Mouse (Mus musculus): ENCODE results near the gene Tmem115.

The Tmem115 gene

GRCm38 (mm10) chr9:107533791-107534407, at the start of gene Tmem115:
TSS of gene Tmem115 (plus strand) at chr9:107533945.
- peak; percentile 96 to 97 for DNase-seq

DNA sequence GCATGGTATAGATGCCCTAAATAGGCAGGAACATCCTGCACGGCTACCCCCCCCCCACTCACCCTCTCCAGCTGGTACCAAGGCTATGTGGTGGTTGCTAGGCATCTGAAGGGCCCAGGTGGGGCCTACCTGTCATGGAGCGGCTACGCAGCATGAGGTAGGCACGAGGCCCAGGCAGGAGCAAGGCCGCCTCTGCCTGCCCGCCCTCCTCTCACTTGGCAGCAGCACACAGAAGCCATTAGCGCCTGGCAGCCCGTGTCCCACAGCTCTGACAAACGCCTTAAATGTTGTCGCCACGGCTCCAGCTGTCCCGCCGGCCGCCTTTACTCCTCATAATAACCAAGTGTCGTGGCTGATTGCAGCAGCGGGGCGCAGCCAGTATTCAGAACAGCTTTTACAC, 49.4 kb upstream of the Tmem115 start:
- DNase-seq, result no peak

DNA sequence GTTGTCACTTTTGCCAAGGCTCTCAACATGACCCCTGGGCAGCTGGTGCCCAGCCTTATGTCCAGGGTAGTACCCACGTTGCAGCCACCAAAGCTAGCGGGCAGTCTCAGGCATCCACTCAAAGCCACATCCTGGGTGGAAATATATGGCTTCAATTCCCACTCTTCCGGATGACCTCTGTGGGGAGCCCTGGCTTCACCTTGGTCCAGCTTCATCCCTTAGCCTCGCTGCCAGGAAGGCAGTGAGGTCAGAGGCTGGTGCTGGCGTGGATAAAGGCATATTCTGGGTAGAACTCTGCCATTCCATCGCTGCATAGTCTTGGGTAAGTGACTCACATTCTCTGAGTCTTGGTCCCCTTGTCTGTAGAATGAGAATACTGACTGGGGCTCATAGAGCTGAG, 49.0 kb upstream of the Tmem115 start:
- no peak for DNase-seq

DNA sequence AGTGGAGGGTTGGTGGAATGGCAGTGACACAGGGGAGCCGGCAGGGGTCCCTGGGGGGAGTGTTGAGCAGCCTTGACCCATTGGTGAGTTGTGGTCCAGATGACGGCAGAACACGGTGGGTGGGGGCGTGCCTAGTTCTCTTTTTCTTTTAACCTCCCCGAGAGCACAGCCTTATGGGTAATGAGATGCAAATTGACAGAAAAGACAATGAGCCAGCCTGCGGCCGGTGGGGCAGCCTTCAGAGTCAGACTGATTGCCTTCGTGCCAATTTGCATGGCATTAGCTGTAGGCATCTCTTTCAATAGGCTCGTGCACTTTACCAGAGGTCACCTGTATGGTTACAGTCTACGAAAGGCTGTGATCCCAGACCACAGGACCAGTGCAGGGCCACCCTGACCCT, 47.7 kb upstream of the Tmem115 start:
- DNase-seq, result no peak

DNA sequence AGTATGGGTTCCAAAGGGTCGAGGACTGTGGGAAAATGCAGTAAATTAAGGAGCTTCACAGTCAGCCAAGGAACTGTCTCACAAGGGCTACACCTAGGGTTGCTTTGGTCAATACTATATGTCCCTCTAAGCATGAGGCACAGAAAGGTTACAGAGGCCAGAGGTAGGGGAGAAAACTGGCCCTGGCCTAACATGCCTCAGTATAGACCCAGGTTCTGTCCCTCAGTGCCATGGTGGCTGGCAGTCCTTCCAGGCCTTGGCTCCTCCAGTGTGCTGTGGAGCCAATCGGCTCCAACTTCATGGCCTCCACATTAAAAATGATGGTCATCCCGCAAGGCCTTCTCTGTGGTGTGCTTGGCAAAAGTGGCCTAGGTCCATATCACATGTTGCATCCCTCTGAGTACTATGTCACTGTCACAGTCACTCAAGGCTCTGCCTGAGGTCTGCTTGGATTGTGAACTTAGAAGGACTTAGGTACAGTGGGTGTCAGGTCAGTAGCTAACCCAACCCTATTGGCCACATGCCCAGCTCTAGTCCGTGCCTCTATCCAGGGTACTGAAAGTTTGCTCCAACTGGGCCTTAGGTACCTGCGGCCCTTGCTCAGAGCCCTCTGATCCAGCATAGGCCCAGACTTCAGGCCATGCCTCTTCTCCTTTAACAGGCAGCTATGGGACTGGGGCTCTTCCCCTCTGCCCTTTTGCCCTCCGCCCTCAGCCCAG, 47.1 kb upstream of the Tmem115 start:
- DNase-seq, result peak in 1 of 2 experiments; percentile 12

DNA sequence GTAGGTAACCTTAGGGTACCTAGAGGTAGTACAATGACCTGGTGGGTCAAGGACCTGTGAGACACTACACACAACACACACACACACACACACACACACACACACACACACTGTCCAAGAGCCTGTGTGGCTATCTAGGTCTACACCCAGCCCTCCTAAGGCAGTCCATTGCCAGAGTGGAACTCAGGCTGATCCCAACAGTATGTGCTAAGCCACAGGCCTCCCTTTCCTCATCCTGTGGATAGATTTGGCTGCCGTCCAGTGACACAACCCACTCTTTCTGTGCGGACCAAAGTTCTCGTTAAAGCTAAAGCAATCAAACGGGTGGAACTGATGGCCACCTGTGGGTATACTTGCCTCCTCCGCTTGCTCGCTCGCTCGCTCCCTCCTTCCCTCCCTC, 43.6 kb upstream of the Tmem115 start:
- no peak for DNase-seq

DNA sequence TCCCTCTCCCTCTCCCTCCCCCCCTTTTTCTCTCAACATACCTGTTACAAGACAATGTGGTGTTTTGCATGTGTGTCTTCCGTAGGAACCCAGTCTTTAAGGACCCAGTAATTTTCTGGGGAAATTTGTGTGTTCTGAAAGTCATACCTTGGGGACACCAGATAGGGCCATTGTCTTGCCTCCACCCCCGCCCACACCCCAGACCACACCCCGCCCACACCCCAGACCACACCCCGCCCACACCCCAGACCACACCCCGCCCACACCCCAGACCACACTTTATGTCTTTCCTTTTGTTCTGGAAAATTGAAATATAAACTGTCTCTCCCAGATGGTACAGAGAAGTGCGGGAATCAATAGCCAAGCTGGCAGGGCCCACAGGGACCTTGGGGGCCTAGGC, 43.1 kb upstream of the Tmem115 start:
- DNase-seq, result no peak

- DNase-seq, result no peak
These were observed 40.2 kb upstream of the Tmem115 start for GRCm38 (mm10) chr9:107493511-107493910.

GRCm38 (mm10) chr9:107494238-107494637, 39.5 kb upstream of the Tmem115 start:
- no peak for DNase-seq

GRCm38 (mm10) chr9:107496359-107496758, 37.4 kb upstream of the Tmem115 start:
- DNase-seq, result no peak

- no peak for DNase-seq
These were observed 32.9 kb upstream of the Tmem115 start for GRCm38 (mm10) chr9:107500708-107501286.

GRCm38 (mm10) chr9:107502131-107502846, 31.5 kb upstream of the Tmem115 start:
- no peak for DNase-seq

- no peak for DNase-seq
These were observed 28.8 kb upstream of the Tmem115 start for GRCm38 (mm10) chr9:107504662-107505537.

DNA sequence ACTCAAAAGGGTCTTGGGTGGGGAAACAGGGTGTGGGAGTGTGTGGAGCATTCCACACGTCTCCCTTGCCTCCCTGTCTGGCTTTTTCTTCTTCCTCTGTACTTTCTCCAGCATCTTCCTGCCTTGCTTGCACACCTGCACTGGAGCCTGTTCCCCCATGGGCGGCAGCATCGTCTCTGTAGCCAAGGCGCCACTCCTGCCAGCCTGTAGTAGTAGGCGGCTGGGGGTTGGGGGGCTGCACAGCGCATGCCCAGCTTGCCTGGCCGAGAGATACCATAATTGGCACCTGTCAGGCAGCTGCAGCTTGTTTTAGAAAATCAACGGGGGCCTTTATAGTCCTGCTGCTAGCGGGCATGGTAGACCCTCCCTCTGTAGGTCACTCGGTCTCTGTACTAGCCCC, 25.5 kb upstream of the Tmem115 start:
- DNase-seq, result no peak

DNA sequence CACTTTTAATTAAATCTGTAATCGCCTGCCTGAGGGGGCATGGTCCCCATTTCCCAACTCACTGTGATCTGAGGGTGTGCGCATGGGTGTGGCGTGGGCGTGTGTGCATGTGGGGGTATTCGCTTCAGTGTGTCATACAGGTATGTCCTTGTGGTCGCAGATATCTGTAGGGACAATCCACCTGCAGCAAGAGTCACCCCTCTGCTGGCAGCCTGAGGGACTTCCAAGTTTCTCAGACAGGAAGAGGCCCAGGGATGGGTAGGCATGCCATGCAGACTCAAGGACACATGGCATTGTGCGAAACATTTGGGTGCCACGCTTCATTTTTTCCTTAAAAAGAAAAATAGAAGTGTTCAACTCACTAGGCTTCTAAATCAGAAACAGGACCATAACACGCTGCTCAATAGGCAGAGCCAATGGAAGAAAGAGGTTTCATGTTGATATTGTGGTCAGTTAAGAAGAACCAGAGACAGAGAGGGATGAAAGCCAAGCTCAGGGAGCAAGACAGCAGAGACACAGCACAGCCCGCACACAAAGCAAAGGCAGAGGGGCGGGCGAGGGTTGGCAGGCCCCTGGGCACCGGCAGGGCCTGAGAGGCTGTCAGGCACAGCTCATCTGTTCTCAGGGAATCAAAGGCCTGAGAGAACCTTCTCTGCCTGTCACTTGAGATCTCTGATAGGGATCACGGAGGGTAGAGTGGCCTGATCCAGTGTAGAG, 23.2 kb upstream of the Tmem115 start:
- DNase-seq, result no peak

- no peak for DNase-seq
These were observed 22.3 kb upstream of the Tmem115 start for GRCm38 (mm10) chr9:107511436-107511835.

- DNase-seq, result no peak
These were observed 21.4 kb upstream of the Tmem115 start for GRCm38 (mm10) chr9:107512326-107512725.

- peak; percentile 67 to 72 for DNase-seq
These were observed 19.3 kb upstream of the Tmem115 start for GRCm38 (mm10) chr9:107514303-107514955.

DNA sequence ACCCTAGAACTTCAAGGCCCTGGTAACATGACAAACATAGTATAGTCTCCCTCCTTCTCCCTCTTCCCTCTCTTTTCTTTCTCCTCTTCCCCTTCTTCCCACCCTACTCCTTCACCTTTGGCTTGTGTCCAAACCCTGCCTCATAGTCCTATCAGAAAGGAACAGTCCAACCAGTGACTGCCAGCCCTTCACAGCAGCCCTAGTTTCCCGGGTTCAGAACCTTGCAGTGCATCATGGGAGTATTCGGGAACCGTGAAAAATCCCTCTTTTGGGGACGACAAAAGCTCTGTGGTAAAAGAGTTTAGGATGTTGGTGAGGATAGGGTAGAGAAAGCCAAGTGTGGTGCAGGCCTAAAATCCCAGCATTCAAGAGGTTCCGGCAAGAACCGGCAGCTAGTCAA, 13.4 kb upstream of the Tmem115 start:
- no peak for DNase-seq

- no peak for DNase-seq
These were observed 12.6 kb upstream of the Tmem115 start for GRCm38 (mm10) chr9:107521190-107521589.

DNA sequence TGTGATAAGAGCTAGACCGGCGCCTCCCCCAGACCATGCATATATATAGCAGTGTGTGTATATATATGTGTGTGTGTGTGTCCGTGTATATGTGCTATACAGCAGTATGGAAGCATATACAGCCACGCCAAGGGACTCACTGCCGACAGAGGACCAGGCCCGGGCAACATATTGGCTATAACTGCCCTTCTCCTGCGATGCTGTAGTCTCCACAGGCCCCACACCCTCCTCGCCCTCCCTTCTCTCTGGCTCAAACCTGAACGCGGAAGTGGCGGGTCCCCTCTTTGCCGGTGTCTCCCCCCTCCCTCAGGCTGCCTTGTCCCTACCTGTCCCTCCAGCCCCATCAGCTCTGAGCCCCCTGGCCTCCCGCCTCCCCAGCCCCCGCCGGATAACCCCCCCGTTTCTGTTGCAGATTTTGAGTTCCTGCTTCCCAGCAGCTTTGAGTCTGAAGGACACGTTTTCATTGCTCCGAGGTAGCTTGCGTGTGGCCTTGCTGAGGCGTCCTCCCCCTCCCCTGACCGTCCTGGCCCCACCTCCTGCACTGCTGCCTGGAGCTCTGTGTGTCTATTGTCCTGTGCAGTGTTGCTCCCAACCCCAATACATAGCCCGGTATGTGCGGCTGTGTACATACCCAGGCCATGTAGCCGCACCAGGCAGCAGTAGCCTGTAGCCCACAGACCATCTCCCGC, 11.9 kb upstream of the Tmem115 start:
- no peak for DNase-seq

All from lung, adult 18-20 months (tissue).